Mouse (Mus musculus) myocyte (in vitro differentiated cells): Measurements from ENCODE around the gene Drap1. TPM values are rescaled to one million over a fixed set of nuclear protein-coding genes. Genes with fewer than 3 reads are reported as not detected.
"Not testable (repeated sequence)": the region's sequence is repeated elsewhere in the genome, so short reads cannot be mapped to it uniquely, and the experiment has no call there.

Source experiments
- H3K27me3 ChIP-seq: one replicate; pipeline ENCODE4 v1.6.1; 2011; ENCODE audit not compliant: control insufficient read depth, insufficient read depth, insufficient read length
- H3K36me3 ChIP-seq: one replicate; pipeline ENCODE4 v1.6.1; 2011; ENCODE audit not compliant: control insufficient read depth, insufficient read depth
- H3K4me2 ChIP-seq: one replicate; pipeline ENCODE4 v1.6.1; 2011; ENCODE audit warnings: low read depth, control low read depth
- H3K4me3 ChIP-seq: one replicate; pipeline ENCODE4 v1.5.1; 2011; ENCODE audit warnings: mild to moderate bottlenecking, control low read depth, moderate library complexity
- H3K79me2 ChIP-seq: one replicate; pipeline ENCODE4 v1.6.1; 2011; ENCODE audit not compliant: control insufficient read depth, insufficient read depth
- H3ac ChIP-seq: one replicate; pipeline ENCODE4 v1.6.1; 2011; ENCODE audit not compliant: control insufficient read depth, insufficient read length
- CEBPB ChIP-seq: IDR thresholded peaks from 2 replicates; pipeline ENCODE4 v1.6.1; 2011; ENCODE audit warnings: mild to moderate bottlenecking, moderate library complexity; ENCODE audit not compliant: poor library complexity, insufficient read depth, severe bottlenecking
- E2F4 ChIP-seq: IDR thresholded peaks from one replicate; pipeline ENCODE4 v1.6.1; 2011; ENCODE audit warnings: mild to moderate bottlenecking, control low read depth, moderate library complexity; ENCODE audit not compliant: insufficient read depth
- MAX ChIP-seq: IDR thresholded peaks from one replicate; pipeline ENCODE4 v1.6.1; 2011; ENCODE audit warnings: low read depth, mild to moderate bottlenecking, control low read depth
- MYOD1 ChIP-seq, 3 experiments: IDR thresholded peaks; one replicate each; pipeline ENCODE4 v1.6.1; 2011; ENCODE audit warnings: control low read depth in 2 of 3, low read depth in 2 of 3, mild to moderate bottlenecking in 2 of 3, moderate library complexity in 1 of 3; ENCODE audit not compliant: insufficient read length in 2 of 3, control insufficient read depth in 1 of 3
- MYOG ChIP-seq, 3 experiments: IDR thresholded peaks; one replicate each; pipeline ENCODE4 v1.6.1; 2011; ENCODE audit warnings: control low read depth in 2 of 3, low read depth in 2 of 3, mild to moderate bottlenecking in 2 of 3; ENCODE audit not compliant: insufficient read length in 2 of 3, control insufficient read depth in 1 of 3, insufficient read depth in 1 of 3
- POLR2A ChIP-seq: IDR thresholded peaks from one replicate; pipeline ENCODE4 v1.6.1; 2011; ENCODE audit warnings: low read depth, mild to moderate bottlenecking, control low read depth, moderate library complexity; ENCODE audit not compliant: insufficient read length
- POLR2AphosphoS2 ChIP-seq: IDR thresholded peaks from one replicate; pipeline ENCODE4 v1.6.1; 2011; ENCODE audit warnings: low read depth, control low read depth; ENCODE audit not compliant: insufficient read length
- REST ChIP-seq: IDR thresholded peaks from one replicate; pipeline ENCODE4 v1.6.1; 2011; ENCODE audit warnings: mild to moderate bottlenecking, control low read depth, moderate library complexity; ENCODE audit not compliant: insufficient read depth, insufficient read length
- SRF ChIP-seq: IDR thresholded peaks from one replicate; pipeline ENCODE4 v1.6.1; 2011; ENCODE audit warnings: low read depth; ENCODE audit not compliant: control insufficient read depth, insufficient read length
- TCF12 ChIP-seq: IDR thresholded peaks from one replicate; pipeline ENCODE4 v1.6.1; 2011; ENCODE audit warnings: mild to moderate bottlenecking, control low read depth; ENCODE audit not compliant: poor library complexity, insufficient read depth, severe bottlenecking
- TCF3 ChIP-seq: IDR thresholded peaks from one replicate; pipeline ENCODE4 v1.6.1; 2011; ENCODE audit warnings: low read depth, control low read depth; ENCODE audit not compliant: insufficient read length
- USF1 ChIP-seq: IDR thresholded peaks from one replicate; pipeline ENCODE4 v1.6.1; 2011; ENCODE audit warnings: low read depth, mild to moderate bottlenecking, control low read depth, moderate library complexity
- polyA plus RNA-seq: library from polyadenylated mRNA; unstranded; fragments of >200 nt; fragmentation: generic; extraction: Trizol; gene quantifications from one replicate; pipeline ENCODE4 v1.2.1, GENCODE M21; 2012; ENCODE audit warnings: missing spikeins

Drap1 gene
- polyA plus RNA-seq, 1 experiment, result 481 TPM

DNA sequence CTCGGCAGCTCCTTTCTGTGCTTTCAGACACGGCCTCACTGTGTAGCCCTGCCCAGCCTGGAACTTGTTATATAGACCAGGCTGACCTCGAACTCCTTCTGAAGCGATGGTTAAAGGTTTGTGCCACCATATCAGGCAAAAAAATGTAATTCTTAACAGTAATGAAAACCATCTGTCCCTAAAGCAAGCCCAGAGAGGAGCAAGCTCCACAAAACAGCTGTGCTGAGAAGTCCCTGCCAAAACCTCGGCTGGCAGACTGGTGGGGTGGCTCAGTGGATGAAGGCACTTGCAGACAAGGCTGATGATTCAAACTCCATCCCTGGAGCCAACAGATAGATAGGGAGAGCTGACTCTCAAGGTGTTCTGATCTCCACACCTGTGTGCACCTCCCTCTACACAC is 15.7 kb downstream of the Drap1 start:
- H3K79me2 ChIP-seq, result no peaks in the 10 kb centered on the region
- no peak overlapping the region for H3K4me3 ChIP-seq
- H3ac ChIP-seq, result no peak overlapping the region
- H3K36me3 ChIP-seq, result no peaks in the 10 kb centered on the region
- H3K4me2 ChIP-seq, result no peak overlapping the region
- no peaks in the 10 kb centered on the region for H3K27me3 ChIP-seq
- TF ChIP-seq MYOG (IDR thresholded peaks at IDR 0.05; ENCODE audit: control insufficient read depth in 1 of 3, insufficient read depth in 1 of 3, insufficient read length in 2 of 3, low read depth in 2 of 3) (no peak), CEBPB (no peak), MAX (no peak)

DNA sequence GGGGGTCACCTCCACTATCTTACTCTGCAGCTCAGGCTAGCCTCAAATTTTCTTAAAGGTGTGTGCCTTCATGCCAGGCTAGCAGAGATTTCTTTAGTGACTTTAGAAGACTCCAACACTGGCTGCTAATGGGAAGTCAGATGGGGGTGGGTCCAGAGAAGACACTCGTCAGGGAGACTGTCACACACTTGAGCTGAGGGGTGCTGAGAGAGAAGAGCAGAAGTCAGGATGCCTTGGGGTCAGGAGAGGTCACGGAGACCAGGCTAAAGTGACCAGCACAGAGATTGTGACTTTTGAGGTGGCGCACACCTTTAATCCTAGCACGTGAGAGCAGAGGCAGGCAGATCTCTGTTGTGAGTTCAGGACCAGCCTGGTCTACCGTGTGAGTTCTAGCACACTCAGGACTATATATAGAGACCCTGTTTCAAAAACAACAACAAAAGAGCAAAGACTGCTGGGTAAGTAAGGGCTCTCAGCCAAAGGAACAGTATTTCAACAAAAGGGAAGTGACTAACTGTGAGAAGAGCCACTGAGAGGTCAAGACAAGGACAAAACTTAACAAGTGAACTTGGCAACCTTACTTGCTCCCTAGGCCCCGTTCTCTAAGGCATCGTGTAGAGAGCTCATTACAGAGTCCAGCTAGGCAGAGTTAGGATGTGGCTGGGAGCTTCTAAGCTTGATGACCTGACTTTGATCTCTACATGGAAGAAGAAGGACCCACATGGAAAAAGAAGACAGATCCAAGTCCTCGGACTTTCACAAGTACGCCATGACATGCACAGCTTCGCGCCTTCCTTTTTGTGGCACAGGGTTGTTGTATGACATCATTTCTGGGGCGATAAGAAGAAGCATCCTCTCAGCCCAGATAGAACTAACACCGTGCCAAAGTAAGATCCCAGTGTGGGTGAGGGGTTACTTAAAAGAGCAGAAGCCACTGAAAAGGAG is 16.4 kb downstream of the Drap1 start:
- no peak overlapping the region for H3ac ChIP-seq
- H3K79me2 ChIP-seq, result no peaks in the 10 kb centered on the region
- H3K4me3 ChIP-seq, result no peak overlapping the region
- TF ChIP-seq TCF3 (no peak), E2F4 (no peak), REST (no peak), POLR2A (no peak), POLR2AphosphoS2 (no peak), USF1 (no peak), MYOD1 (IDR thresholded peaks at IDR 0.05; ENCODE audit: control insufficient read depth in 1 of 3, insufficient read length in 2 of 3, low read depth in 2 of 3) (no peak), SRF (no peak), MYOG (IDR thresholded peaks at IDR 0.05; ENCODE audit: control insufficient read depth in 1 of 3, insufficient read depth in 1 of 3, insufficient read length in 2 of 3, low read depth in 2 of 3) (no peak)
- no peak overlapping the region for H3K4me2 ChIP-seq
- H3K36me3 ChIP-seq, result no peaks in the 10 kb centered on the region
- no peaks in the 10 kb centered on the region for H3K27me3 ChIP-seq

DNA sequence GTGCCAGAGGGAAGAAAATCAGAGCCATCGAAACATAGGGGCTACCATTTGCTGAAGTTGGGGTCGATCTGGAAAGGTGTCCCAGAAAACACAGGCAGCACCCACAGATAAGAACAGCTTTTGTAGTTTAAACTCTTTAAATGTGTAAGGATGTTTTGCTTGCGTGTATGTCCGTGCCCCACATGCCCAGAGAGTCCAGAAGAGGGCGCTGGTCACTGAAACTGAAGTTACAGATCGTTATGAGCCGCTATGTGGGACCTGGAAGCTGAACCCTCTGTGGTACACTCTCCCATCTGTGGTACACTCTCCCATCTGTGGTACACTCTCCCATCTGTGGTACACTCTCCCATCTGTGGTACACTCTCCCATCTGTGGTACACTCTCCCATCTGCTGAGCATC is 17.6 kb downstream of the Drap1 start:
- Histone ChIP-seq H3K4me2 (no peak overlapping the region), H3K79me2 (no peaks in the 10 kb centered on the region)
- TF ChIP-seq POLR2A, result no peak

DNA sequence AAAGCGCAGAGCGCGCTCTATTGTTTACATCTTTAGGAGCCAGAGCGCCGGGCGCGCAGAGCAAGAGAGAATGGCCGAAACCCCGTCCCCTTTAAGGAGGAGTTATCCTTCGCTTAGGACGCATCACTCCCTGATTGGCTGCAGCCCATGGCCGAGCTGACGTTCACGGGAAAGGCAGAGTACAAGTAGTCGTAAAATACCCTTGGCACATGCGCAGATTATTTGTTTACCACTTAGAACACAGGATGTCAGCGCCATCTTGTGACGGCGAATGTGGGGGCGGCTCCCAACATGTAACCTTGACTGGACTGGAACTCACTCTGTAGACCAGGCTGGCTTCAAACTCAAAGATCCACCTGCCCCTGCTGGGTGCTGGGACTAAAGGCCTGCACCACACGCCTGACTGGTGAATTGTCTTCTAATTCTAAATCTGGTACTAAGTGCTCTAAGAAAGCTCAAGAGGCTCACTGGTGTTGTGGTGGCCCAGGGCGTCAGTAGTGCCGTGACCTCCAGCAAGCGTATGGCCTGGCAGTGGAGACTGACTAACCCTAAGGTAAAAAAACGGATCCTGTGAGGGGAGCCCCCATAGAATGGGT is 18.1 kb downstream of the Drap1 start:
- H3K27me3 ChIP-seq, H3K36me3 ChIP-seq, H3K79me2 ChIP-seq, H3K4me3 ChIP-seq, H3ac ChIP-seq, H3K4me2 ChIP-seq: not testable (repeated sequence)

More for the DNA sequence above, 17.6 kb downstream of the Drap1 start:
- Histone ChIP-seq H3K4me3 (no peak overlapping the region), H3K27me3 (no peaks in the 10 kb centered on the region), H3ac (no peak overlapping the region), H3K36me3 (no peaks in the 10 kb centered on the region)

DNA sequence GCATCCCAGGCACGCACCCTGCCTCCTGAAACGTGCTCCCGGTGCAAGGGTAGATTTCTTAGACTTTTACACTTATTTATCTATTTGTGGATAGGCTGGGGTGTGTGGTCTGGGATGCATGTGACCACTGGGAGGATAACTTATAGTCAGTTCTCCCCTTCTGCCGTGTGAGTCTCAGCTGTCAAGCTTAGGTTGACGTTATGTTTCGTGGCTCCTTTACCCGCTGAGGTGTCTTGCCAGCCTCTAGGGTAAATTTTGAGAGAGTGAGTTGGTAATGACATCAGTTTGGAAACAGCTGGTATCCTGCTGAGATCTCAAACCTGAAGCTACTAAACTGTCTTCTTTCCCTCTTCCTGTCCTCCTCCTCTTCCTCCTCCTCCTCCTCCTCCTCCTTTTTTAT is 18.9 kb downstream of the Drap1 start:
- no peaks in the 10 kb centered on the region for H3K79me2 ChIP-seq
- H3K4me2 ChIP-seq, result no peak overlapping the region
- no peak overlapping the region for H3K4me3 ChIP-seq
- no peaks in the 10 kb centered on the region for H3K36me3 ChIP-seq
- no peak for TF ChIP-seq USF1
- no peak for TF ChIP-seq TCF3
- no peak for TF ChIP-seq POLR2A
- TF ChIP-seq REST, result no peak
- no peak for TF ChIP-seq CEBPB
- no peak for TF ChIP-seq POLR2AphosphoS2
- no peak for TF ChIP-seq MAX
- TF ChIP-seq E2F4, result no peak
- no peak for TF ChIP-seq TCF12
- no peaks in the 10 kb centered on the region for H3K27me3 ChIP-seq
- H3ac ChIP-seq, result no peak overlapping the region

DNA sequence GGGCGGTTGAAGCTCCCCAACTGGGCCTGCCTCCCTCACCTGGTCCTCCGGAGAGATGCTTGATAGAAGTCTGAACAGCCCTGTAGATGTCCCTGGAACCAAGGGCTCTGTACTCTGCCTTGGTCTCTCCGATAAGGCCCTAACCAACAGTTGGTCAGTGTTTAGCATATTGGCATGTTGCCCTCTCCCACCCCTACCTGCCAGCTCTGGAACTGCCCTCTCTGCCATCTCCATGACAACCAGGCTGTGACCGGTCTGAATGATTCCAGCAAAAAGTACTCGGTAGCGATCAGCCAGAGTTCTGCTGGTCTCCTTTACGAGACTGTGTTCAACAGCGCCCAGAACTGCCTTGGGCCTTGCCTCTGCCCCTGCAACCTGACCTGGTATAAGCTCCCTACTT is 22.5 kb downstream of the Drap1 start, which contains the start of gene Tsga10ip:
TSS of gene Tsga10ip (minus strand) at position 234 of the 400 bp plus-strand sequence.
- no peaks in the 10 kb centered on the region for H3K79me2 ChIP-seq
- H3ac ChIP-seq, result no peak within 1 kb of the TSS
- no peak for TF ChIP-seq USF1
- no peak for TF ChIP-seq REST
- TF ChIP-seq CEBPB, result no peak
- TF ChIP-seq POLR2A, result no peak
- TF ChIP-seq MYOD1 (IDR thresholded peaks at IDR 0.05; ENCODE audit: control insufficient read depth in 1 of 3, insufficient read length in 2 of 3, low read depth in 2 of 3), result no peak
- no peak for TF ChIP-seq TCF3
- TF ChIP-seq MAX, result no peak
- no peak for TF ChIP-seq TCF12
- no peak for TF ChIP-seq MYOG (IDR thresholded peaks at IDR 0.05; ENCODE audit: control insufficient read depth in 1 of 3, insufficient read depth in 1 of 3, insufficient read length in 2 of 3, low read depth in 2 of 3)

DNA sequence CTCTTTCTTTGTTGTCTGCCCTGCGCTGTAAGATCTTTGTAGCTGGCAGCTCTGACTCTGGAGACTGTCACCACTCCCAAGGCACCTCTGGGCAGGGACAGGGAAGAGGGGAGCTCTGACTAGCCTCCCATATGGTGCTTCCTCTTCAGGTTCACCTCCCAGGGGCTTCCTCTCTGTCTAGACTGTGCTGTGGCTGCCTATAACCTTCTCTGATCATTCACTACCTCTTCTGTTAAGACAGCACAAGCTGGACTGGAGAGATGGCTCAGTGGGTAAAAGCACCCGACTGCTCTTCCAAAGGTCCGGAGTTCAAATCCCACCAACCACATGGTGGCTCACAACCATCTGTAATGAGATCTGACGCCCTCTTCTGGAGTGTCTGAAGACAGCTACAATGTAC is 23.7 kb downstream of the Drap1 start:
- not testable (repeated sequence) for H3K4me2 ChIP-seq, H3K79me2 ChIP-seq, H3ac ChIP-seq, H3K36me3 ChIP-seq, H3K27me3 ChIP-seq, H3K4me3 ChIP-seq

More for the DNA sequence above, 22.5 kb downstream of the Drap1 start, which contains the start of gene Tsga10ip:
- Histone ChIP-seq H3K36me3 (no peaks in the 10 kb centered on the region), H3K4me2 (no peak within 1 kb of the TSS), H3K4me3 (no peak within 1 kb of the TSS), H3K27me3 (no peaks in the 10 kb centered on the region)
